Mouse (Mus musculus) c-Kit-positive CD71-negative TER-119-negative erythroid progenitor cells, embryonic 14.5 days (primary cell): Measurements from ENCODE around the gene Slc16a8.

Source experiments
- DNase-seq: peaks from one replicate; pipeline ENCODE4 v3.0.0-alpha.2; 2013; ENCODE audit warnings: low read depth

The Slc16a8 gene

GRCm38 (mm10) chr15:79254661-79255060, at the start of gene Slc16a8:
TSS of gene Slc16a8 (minus strand) at chr15:79254761.
- no peak for DNase-seq

- no peak for DNase-seq
These were observed 49.2 kb upstream of the Slc16a8 start for GRCm38 (mm10) chr15:79303725-79304124.

GRCm38 (mm10) chr15:79299563-79300155, 45.1 kb upstream of the Slc16a8 start:
- no peak for DNase-seq

GRCm38 (mm10) chr15:79298553-79298952, 44.0 kb upstream of the Slc16a8 start:
- no peak for DNase-seq

- no peak for DNase-seq
These were observed 38.2 kb upstream of the Slc16a8 start for GRCm38 (mm10) chr15:79292779-79293178.

GRCm38 (mm10) chr15:79290340-79290739, 35.8 kb upstream of the Slc16a8 start:
- DNase-seq: no peak

GRCm38 (mm10) chr15:79289441-79289840, 34.9 kb upstream of the Slc16a8 start:
- no peak for DNase-seq

- no peak for DNase-seq
These were observed 33.8 kb upstream of the Slc16a8 start for GRCm38 (mm10) chr15:79288387-79288786.

GRCm38 (mm10) chr15:79287091-79287490, 32.5 kb upstream of the Slc16a8 start:
- no peak for DNase-seq

- no peak for DNase-seq
These were observed 31.6 kb upstream of the Slc16a8 start for GRCm38 (mm10) chr15:79286141-79286540.

- DNase-seq: no peak
These were observed 30.8 kb upstream of the Slc16a8 start, which contains the start of gene Baiap2l2 for GRCm38 (mm10) chr15:79285399-79285798. TSS of gene Baiap2l2 (minus strand) at chr15:79285537.

- no peak for DNase-seq
These were observed 28.8 kb upstream of the Slc16a8 start for GRCm38 (mm10) chr15:79283371-79283770.

GRCm38 (mm10) chr15:79282434-79282833, 27.9 kb upstream of the Slc16a8 start:
- no peak for DNase-seq

- DNase-seq: peak; percentile 53
These were observed 26.8 kb upstream of the Slc16a8 start for GRCm38 (mm10) chr15:79281389-79281788.

GRCm38 (mm10) chr15:79280850-79281249, 26.3 kb upstream of the Slc16a8 start:
- DNase-seq: no peak

GRCm38 (mm10) chr15:79280209-79280608, 25.6 kb upstream of the Slc16a8 start:
- DNase-seq: no peak

- DNase-seq: no peak
These were observed 23.2 kb upstream of the Slc16a8 start for GRCm38 (mm10) chr15:79277728-79278127.

- DNase-seq: no peak
These were observed 18.5 kb upstream of the Slc16a8 start for GRCm38 (mm10) chr15:79273020-79273419.

GRCm38 (mm10) chr15:79271124-79271746, 16.7 kb upstream of the Slc16a8 start:
- DNase-seq: peak; percentile 60

- peak; percentile 74 for DNase-seq
These were observed 16.0 kb upstream of the Slc16a8 start for GRCm38 (mm10) chr15:79270317-79271123.

GRCm38 (mm10) chr15:79268521-79268920, 14.0 kb upstream of the Slc16a8 start:
- no peak for DNase-seq

GRCm38 (mm10) chr15:79265384-79265783, 10.8 kb upstream of the Slc16a8 start:
- DNase-seq: no peak

- no peak for DNase-seq
These were observed 9.2 kb upstream of the Slc16a8 start for GRCm38 (mm10) chr15:79263726-79264125.
